Mouse (Mus musculus) midbrain, postnatal 0 days (tissue): ENCODE data around the gene Myo1b. TPM values are rescaled to one million over a fixed set of nuclear protein-coding genes. Genes with fewer than 3 reads are reported as not detected.
"Not testable (repeated sequence)": the region's sequence is repeated elsewhere in the genome, so short reads cannot be mapped to it uniquely, and the experiment has no call there.

Experiments used
- ATAC-seq: fragments of 200-750 bp; cut with Nextera tagmentation; 2 replicates; pipeline ENCODE4 v1.8.0; 2017; ENCODE audit warnings: moderate number of reproducible peaks, mild to moderate bottlenecking, moderate TSS enrichment, moderate library complexity; ENCODE audit not compliant: low FRiP score
- DNase-seq: peaks from one replicate; pipeline ENCODE4 v3.0.0-alpha.2; 2015; ENCODE audit warnings: low spot score
- H3K27ac ChIP-seq: fragments of 300-500 bp; sonication (generic); 2 replicates; pipeline ENCODE4 v1.5.1; 2014; ENCODE audit warnings: low read depth, mild to moderate bottlenecking, low read length, mixed read lengths
- H3K27me3 ChIP-seq: fragments of 300-500 bp; sonication (generic); 2 replicates; pipeline ENCODE4 v1.6.1; 2014; ENCODE audit warnings: low read length, control low read depth, mixed read lengths; ENCODE audit not compliant: insufficient read depth
- H3K36me3 ChIP-seq: fragments of 300-500 bp; sonication (generic); 2 replicates; pipeline ENCODE4 v1.6.1; 2014; ENCODE audit warnings: low read length, control low read depth, mixed read lengths; ENCODE audit not compliant: insufficient read depth
- H3K4me1 ChIP-seq: fragments of 300-500 bp; sonication (generic); 2 replicates; pipeline ENCODE4 v1.6.1; 2014; ENCODE audit warnings: mild to moderate bottlenecking, control low read depth, antibody characterized with exemption, low read length, mixed read lengths; ENCODE audit not compliant: insufficient read depth
- H3K4me2 ChIP-seq: fragments of 300-500 bp; sonication (generic); 2 replicates; pipeline ENCODE4 v1.6.1; 2014; ENCODE audit warnings: low read depth, mild to moderate bottlenecking, low read length, mixed read lengths; ENCODE audit not compliant: poor library complexity, severe bottlenecking
- H3K4me3 ChIP-seq: fragments of 300-500 bp; sonication (generic); 2 replicates; pipeline ENCODE4 v1.5.1; 2014; ENCODE audit warnings: low read depth, mild to moderate bottlenecking, low read length, moderate library complexity
- H3K9ac ChIP-seq: fragments of 300-500 bp; sonication (generic); replicated peaks from 2 replicates; pipeline ENCODE4 v1.6.1; 2014; ENCODE audit warnings: mild to moderate bottlenecking, low read length, moderate library complexity, mixed read lengths; ENCODE audit not compliant: poor library complexity, severe bottlenecking
- H3K9me3 ChIP-seq: fragments of 300-500 bp; sonication (generic); 2 replicates; pipeline ENCODE4 v1.6.1; 2016; ENCODE audit warnings: low read length, control low read depth
- CTCF ChIP-seq: IDR thresholded peaks from 2 replicates; pipeline ENCODE4 v1.5.1; 2016; ENCODE audit warnings: antibody characterized with exemption, mild to moderate bottlenecking
- WGBS: fragments of 180-500 bp; shearing (Covaris S2); extraction: QIAGEN DNeasy Blood & Tissue Kit; methylation state at CpG from one replicate; pipeline ENCODE4 v1.1.7; 2014; 5-methylcytosine and 5-hydroxymethylcytosine counted together
- polyA plus RNA-seq: library from polyadenylated mRNA; unstranded; fragments of >200 nt; fragmentation: Nextera tagmentation; extraction: Ambion mirVana; gene quantifications from 2 replicates; pipeline ENCODE4 v1.2.1, GENCODE M21; 2015
- total RNA-seq: library from RNA; depleted of rRNA; stranded (reverse); fragments of >200 nt; gene quantifications from 2 replicates; pipeline ENCODE4 v1.2.3, GENCODE M21; 2014

The Myo1b gene
- total and polyA plus RNA-seq, 2 experiments from 2014 or later: 33.5 to 41.0 TPM

DNA sequence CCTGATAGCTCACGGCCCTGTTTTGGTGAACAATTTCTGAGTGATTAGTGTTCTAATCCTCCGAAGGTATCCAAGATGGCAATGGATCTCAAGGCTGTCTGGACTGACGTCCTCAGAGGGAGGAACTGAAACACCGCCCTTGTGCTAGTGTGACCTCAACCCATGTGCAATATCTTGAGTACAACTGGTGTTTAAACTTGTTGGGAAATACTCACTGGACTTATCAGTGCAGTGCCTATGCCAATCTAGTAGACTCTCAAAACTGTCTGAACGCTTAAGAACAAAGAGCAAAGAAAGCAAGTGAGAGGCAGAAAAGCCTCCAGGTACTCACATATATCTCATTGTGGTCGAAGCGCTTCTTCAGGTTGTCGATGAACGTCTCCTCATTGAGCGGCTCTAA is 33.1 kb downstream of the Myo1b start:
- WGBS: 96% methylated on average over 10 of the region's 10 CpGs
- no peak overlapping the region for H3K4me2 ChIP-seq
- no peak overlapping the region for H3K4me3 ChIP-seq
- ATAC-seq (no peak), DNase-seq (no peak)
- H3K9ac ChIP-seq: no peak overlapping the region
- H3K27ac ChIP-seq: no peak overlapping the region
- H3K36me3 ChIP-seq: no peaks in the 10 kb centered on the region
- no peaks in the 10 kb centered on the region for H3K27me3 ChIP-seq
- H3K4me1 ChIP-seq: no peaks in the 10 kb centered on the region; the same call in 1 of the 2 replicates
- no peaks in the 10 kb centered on the region for H3K9me3 ChIP-seq
- no peak for TF ChIP-seq CTCF

DNA sequence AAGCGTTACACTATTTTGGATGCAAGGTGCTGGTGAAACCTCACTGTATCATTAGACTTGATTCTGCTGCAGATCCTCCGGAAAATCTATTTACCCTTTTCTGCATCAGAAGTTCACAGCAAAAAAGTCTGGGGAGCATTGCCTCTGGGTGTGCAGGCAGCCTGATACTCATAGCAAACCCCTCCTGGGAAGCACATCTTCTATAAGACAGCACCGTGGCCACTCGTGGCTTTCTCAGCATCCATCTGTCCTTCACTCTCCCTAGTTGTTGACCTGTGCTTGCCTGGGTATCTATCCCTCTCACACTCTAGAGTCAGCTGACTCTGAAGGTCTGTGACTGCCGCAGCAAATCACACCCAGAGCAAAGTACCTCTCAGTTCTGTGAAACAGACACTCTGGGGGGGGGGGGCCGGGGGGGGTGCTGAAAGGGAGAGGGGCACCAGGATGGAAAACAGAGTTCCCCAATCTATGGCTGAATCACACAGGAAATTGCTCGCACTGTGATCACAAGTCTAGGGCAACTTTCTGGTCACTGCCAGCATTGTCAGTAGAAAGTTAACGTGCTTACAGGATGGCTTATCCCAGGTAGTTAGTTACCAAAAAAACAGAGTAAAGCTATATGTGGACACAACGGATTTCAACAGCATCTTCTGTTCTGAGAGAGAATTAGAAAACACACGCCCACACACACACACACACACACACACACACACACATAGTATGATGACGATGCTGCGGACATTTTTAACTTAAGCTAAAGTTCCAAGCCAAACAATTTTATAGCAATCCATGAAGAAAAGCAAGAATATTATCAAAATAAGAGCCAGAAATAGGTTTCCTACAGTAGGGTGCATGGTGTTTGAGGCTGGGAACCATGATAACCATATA is 35.7 kb downstream of the Myo1b start:
- no peak for TF ChIP-seq CTCF
- no peak for ATAC-seq
- Histone ChIP-seq H3K27me3 (no peaks in the 10 kb centered on the region), H3K27ac (no peak overlapping the region), H3K4me3 (no peak overlapping the region), H3K4me1 (no peaks in the 10 kb centered on the region), H3K9ac (no peak overlapping the region), H3K36me3 (no peaks in the 10 kb centered on the region), H3K9me3 (no peaks in the 10 kb centered on the region), H3K4me2 (no peak overlapping the region)
- no peak for DNase-seq
- 62% methylated on average over 12 of the region's 12 CpGs for WGBS

DNA sequence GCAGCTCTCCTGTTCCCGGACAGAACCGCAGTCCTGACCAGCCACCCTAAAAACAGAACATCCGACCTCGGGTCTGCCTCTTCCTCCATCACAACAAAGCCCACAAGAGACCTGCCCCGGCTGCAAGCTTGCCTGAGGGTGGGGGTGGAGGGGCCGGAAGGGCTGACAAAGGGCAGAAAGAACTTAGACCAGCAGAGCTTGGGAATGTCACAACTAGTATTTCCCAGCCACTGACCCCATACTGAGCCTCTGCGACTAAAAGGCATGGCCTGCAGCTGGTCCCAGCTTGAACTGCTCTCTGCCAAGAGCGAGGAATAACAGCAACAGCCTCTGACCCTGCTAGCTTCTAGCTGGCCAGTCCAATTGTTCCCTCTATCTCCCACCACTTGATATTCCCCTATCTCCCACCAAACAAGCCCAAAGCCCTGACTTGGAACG is 36.5 kb downstream of the Myo1b start:
- Histone ChIP-seq H3K4me3 (no peak overlapping the region), H3K9ac (no peak overlapping the region), H3K9me3 (no peaks in the 10 kb centered on the region), H3K4me2 (peak overlapping the region; percentile 4; the same call in 1 of the 2 replicates), H3K27me3 (no peaks in the 10 kb centered on the region), H3K27ac (no peak overlapping the region), H3K4me1 (no peaks in the 10 kb centered on the region), H3K36me3 (no peaks in the 10 kb centered on the region)
- ATAC-seq (no peak), DNase-seq (peak; percentile 14)
- WGBS: 15% methylated on average over 9 of the region's 9 CpGs
- TF ChIP-seq CTCF: no peak

DNA sequence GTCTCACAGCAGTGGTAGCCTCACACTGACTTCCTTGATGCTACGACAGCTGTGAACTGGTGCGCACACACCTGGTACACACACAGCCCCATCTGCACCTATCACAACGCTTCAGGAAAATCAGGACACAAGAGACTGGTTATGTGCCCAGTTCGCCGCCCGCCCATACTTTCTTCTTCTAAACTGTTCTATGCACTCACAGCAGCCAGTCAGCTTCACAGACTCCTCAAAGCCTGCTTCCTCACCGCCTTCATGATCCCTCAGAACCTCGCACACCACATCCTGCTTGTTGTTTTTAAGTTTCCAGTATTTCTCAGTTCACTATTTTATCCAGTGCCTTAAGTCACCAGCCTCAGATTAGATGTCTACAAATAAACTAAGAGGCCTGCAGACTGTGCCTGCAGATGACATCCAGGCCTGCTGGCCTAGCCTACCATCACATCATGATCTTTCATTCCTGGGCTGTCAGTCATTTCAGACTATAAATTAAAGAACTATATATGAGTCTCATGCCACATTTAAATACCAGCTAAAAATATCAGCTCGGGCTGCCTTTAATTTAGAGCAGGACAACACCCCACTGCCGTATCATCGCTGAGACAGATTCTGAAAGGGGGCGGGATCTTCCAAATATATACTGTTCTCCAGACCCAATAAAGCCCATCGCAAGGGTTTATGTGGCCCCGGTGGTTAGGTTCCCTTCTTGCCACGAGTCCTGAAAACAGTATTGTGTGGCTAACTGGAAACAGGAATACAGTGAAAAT is 40.2 kb downstream of the Myo1b start:
- Histone ChIP-seq H3K4me1 (no peaks in the 10 kb centered on the region), H3K4me2 (no peak overlapping the region), H3K9ac (no peak overlapping the region), H3K9me3 (no peaks in the 10 kb centered on the region), H3K4me3 (no peak overlapping the region), H3K27ac (no peak overlapping the region), H3K27me3 (no peaks in the 10 kb centered on the region), H3K36me3 (no peaks in the 10 kb centered on the region)
- TF ChIP-seq CTCF: no peak
- 92% methylated on average over 15 of the region's 15 CpGs for WGBS
- no peak for DNase-seq
- ATAC-seq: no peak

DNA sequence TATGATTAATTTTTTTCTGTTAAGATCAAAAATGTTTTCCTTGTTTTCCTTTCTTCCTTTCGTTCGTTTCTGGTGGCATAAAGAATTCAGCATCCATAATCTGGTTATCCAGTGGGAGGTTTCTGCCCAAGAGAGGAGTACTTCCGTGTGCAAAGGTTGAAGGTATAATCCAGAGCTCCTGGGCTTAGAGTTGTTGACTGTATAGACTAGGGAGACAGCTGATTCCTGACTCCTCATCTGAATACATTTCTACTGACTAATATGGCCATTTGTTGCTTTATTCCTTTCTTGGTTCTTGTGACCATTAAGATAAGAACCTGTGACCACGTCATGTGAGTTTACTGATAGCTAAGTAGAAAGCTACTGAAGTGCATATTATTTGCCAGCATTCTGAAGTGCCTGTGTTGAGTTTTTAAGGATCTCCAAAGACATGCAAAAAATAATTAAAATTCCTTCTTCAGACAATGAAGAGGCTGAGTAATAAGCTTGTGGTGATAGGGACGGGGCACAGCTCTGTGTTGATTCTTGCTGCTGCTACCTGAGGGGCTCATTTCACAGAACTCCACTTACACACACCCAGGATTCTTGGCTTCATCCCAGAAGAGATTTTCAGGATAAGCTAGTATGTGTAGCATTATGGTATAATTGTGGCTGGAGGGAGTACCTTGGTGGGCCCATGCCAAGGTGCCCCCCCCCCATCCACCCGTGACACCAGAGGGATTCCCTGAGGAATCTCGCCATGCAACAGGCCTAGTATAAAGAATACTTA is 43.2 kb downstream of the Myo1b start:
- 69% methylated on average over 7 of the region's 7 CpGs for WGBS
- ATAC-seq (no peak), DNase-seq (no peak)
- no peak overlapping the region for H3K9ac ChIP-seq
- H3K4me3 ChIP-seq: no peak overlapping the region
- no peak overlapping the region for H3K27ac ChIP-seq
- H3K4me1 ChIP-seq: no peaks in the 10 kb centered on the region
- no peaks in the 10 kb centered on the region for H3K27me3 ChIP-seq
- no peak for TF ChIP-seq CTCF
- H3K4me2 ChIP-seq: no peak overlapping the region
- no peaks in the 10 kb centered on the region for H3K9me3 ChIP-seq
- no peaks in the 10 kb centered on the region for H3K36me3 ChIP-seq

DNA sequence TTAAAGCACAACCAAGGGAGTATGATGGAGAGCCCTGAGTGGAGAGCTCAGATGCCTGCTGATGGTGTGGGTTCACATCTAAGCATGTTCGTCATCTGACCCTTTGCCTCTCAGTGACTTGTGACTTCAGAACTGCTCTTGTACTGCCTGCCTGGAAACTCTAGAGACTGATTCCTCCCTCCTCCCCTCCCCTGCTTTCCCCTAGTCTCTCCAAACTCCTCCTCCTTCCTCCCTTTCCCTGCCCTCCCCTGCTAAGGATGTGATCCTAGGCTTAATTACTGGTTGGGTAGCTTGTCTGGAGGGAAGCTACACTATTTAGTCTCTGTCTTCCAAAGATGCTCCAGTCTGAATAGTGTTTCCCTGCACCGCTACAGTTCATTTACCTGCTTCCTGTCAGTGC is 44.6 kb downstream of the Myo1b start:
- H3K27me3 ChIP-seq, H3K27ac ChIP-seq, H3K4me2 ChIP-seq, H3K4me3 ChIP-seq, ATAC-seq, DNase-seq, H3K4me1 ChIP-seq, H3K36me3 ChIP-seq, H3K9ac ChIP-seq, H3K9me3 ChIP-seq: not testable (repeated sequence)
- WGBS: 80% methylated on average over 2 of the region's 2 CpGs
